Mouse (Mus musculus) C2C12 (cell line): ENCODE measurements around the gene Hist2h3c1. TPM values are rescaled to one million over a fixed set of nuclear protein-coding genes. Genes with fewer than 3 reads are reported as not detected.

Experiments
- H3K27me3 ChIP-seq: one replicate; pipeline ENCODE4 v1.6.1; 2011; ENCODE audit not compliant: control insufficient read depth, insufficient read depth, insufficient read length
- H3K36me3 ChIP-seq: one replicate; pipeline ENCODE4 v1.6.1; 2011; ENCODE audit not compliant: control insufficient read depth, insufficient read depth
- H3K4me3 ChIP-seq: one replicate; pipeline ENCODE4 v1.5.1; 2011; ENCODE audit warnings: mild to moderate bottlenecking, control low read depth; ENCODE audit not compliant: poor library complexity, insufficient read depth, severe bottlenecking
- H3K79me2 ChIP-seq: one replicate; pipeline ENCODE4 v1.6.1; 2011; ENCODE audit not compliant: control insufficient read depth, insufficient read depth
- H3K79me3 ChIP-seq: one replicate; pipeline ENCODE4 v1.6.1; 2011; ENCODE audit warnings: low read depth, control low read depth
- H3ac ChIP-seq: one replicate; pipeline ENCODE3; 2011; ENCODE audit warnings: low read depth; ENCODE audit not compliant: control insufficient read depth, insufficient read length
- CEBPB ChIP-seq: IDR thresholded peaks from one replicate; pipeline ENCODE4 v1.6.1; 2011; ENCODE audit warnings: low read depth, mild to moderate bottlenecking, control low read depth, moderate library complexity
- CTCF ChIP-seq: IDR thresholded peaks from one replicate; pipeline ENCODE4 v1.5.1; 2011; ENCODE audit not compliant: control insufficient read depth, insufficient read depth, insufficient read length
- FOSL1 ChIP-seq: IDR thresholded peaks from one replicate; pipeline ENCODE4 v1.8.0; 2011; ENCODE audit warnings: mild to moderate bottlenecking, low read length; ENCODE audit not compliant: poor library complexity, insufficient read depth, severe bottlenecking
- MAX ChIP-seq: IDR thresholded peaks from one replicate; pipeline ENCODE4 v1.6.1; 2011; ENCODE audit warnings: mild to moderate bottlenecking, control low read depth
- MYOD1 ChIP-seq: IDR thresholded peaks from one replicate; pipeline ENCODE4 v1.6.1; 2011; ENCODE audit warnings: low read depth; ENCODE audit not compliant: control insufficient read depth, insufficient read length
- MYOG ChIP-seq: IDR thresholded peaks from one replicate; pipeline ENCODE4 v1.6.1; 2011; ENCODE audit not compliant: control insufficient read depth, insufficient read length; ENCODE audit errors: extremely low read depth
- USF1 ChIP-seq: IDR thresholded peaks from one replicate; pipeline ENCODE4 v1.6.1; 2011; ENCODE audit warnings: low read depth, mild to moderate bottlenecking, control low read depth, moderate library complexity
- microRNA-seq: library from miRNA; unstranded; fragments of <30 nt; microRNA quantifications from one replicate; pipeline ENCODE4, GENCODE M21; 2019; ENCODE audit warnings: borderline microRNAs expressed
- polyA plus RNA-seq: library from polyadenylated mRNA; unstranded; fragments of >200 nt; fragmentation: generic; extraction: Trizol; gene quantifications from one replicate; pipeline ENCODE4 v1.2.1, GENCODE M21; 2012; ENCODE audit warnings: missing spikeins

Hist2h3c1 gene
- polyA plus RNA-seq, 1 experiment: 0.32 TPM

DNA sequence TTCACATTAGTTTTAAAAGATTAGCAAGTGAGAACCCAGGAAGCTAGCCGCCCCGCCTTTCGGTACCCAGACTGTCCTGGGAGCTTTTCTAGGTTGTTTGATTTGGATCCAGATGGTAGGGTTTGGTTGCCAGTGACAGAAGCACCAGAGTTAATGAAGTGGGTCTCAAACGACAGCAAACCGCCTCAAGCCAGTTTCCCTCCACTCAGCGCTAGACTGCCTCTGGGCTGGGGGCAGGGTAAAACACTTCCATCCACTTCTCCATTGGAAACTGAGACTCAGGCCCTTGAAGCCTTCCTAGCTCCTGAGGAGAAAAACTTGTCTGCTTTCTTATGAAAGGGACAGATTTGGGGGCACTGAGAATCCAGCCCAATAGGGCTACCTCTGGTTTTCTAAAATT, 46.2 kb downstream of the Hist2h3c1 start:
- TF ChIP-seq CEBPB (no peak), MYOD1 (no peak), MAX (no peak), USF1 (no peak), CTCF (no peak), MYOG (no peak), FOSL1 (no peak)
- Histone ChIP-seq H3ac (no peak overlapping the region), H3K79me2 (no peaks in the 10 kb centered on the region), H3K79me3 (no peaks in the 10 kb centered on the region), H3K4me3 (no peak overlapping the region), H3K36me3 (no peaks in the 10 kb centered on the region), H3K27me3 (peaks cover 8% of the 10 kb centered on the region)

DNA sequence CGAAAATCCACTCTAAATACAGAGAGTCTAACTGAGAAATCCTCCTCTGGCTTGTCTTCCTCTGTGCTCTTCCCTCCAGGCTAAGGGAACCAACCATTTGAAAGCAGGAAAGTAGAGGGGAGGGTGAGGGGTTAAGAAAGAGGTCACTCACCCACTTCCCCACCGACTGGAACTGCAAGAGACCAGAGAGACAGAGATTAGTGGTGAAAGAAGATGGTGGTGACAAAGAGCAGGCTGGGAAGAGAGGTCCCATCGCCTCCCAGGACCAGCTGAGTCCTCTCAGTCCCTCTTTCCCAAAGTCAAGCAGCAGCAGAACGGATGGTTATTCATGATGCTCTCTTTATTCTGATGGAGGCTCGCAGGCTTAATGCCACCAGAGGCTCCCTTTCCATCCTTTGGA, 46.9 kb downstream of the Hist2h3c1 start:
- Histone ChIP-seq H3K27me3 (peaks cover 8% of the 10 kb centered on the region), H3K79me2 (no peaks in the 10 kb centered on the region), H3K4me3 (no peak overlapping the region), H3ac (no peak overlapping the region), H3K36me3 (no peaks in the 10 kb centered on the region), H3K79me3 (no peaks in the 10 kb centered on the region)
- no peak for TF ChIP-seq CTCF

DNA sequence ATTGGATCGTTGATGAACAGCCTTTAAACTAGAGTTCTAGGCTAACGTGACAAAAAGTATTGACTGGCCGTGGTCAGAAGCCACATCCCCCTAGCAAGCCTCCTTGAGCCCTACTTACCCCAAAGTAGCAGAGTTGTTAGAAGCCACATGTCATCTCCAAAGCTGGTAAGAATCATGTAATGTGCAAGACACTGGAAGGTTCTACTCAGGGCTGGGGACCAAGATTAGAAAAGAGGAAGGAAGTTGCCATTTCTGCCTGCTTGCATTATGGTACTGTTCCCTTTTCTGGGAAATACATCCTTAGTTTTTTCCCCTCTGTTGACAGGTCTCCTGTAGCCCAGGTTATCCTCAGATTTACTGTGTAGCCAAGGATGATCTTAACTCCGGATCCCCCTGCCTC, 47.3 kb downstream of the Hist2h3c1 start, which contains the start of gene Fcgr1:
Fcgr1 (minus strand) TSS at position 183 of the 400 bp plus-strand sequence.
- Histone ChIP-seq H3K27me3 (peaks cover 8% of the 10 kb centered on the region), H3K36me3 (no peaks in the 10 kb centered on the region), H3K79me3 (no peaks in the 10 kb centered on the region), H3K4me3 (no peak within 1 kb of the TSS), H3K79me2 (no peaks in the 10 kb centered on the region), H3ac (no peak within 1 kb of the TSS)
- TF ChIP-seq MAX: no peak
- TF ChIP-seq USF1: no peak
- no peak for TF ChIP-seq MYOG
- no peak for TF ChIP-seq FOSL1
- TF ChIP-seq MYOD1: no peak
- TF ChIP-seq CEBPB: no peak
- no peak for TF ChIP-seq CTCF

Small RNA genes lying within 50 kb of the gene (microRNA-seq; reads per million reads assigned to microRNA genes)
- gene Gm44492 (0.20 reads per million), gene Gm47311 (not detected), gene Gm47313 (not detected)

Other genes with a start within 250 kb of the Hist2h3c1 start
- 15.6 TPM for gene Vps45, start 188.2 kb upstream of the Hist2h3c1 start, polyA plus RNA-seq
- 12.5 TPM for gene Otud7b, start 142.2 kb upstream of the Hist2h3c1 start, polyA plus RNA-seq
- gene Mtmr11, start 84.7 kb upstream of the Hist2h3c1 start, polyA plus RNA-seq: 5.1 TPM
- 136 TPM for gene Sf3b4, start 74.4 kb upstream of the Hist2h3c1 start, polyA plus RNA-seq
- gene Sv2a, start 65.5 kb upstream of the Hist2h3c1 start, polyA plus RNA-seq: 0.33 TPM
- gene Bola1, start 27.0 kb upstream of the Hist2h3c1 start, polyA plus RNA-seq: 76.1 TPM
- gene Hist2h2ab, start 26.8 kb upstream of the Hist2h3c1 start, polyA plus RNA-seq: 0.18 TPM
- gene Hist2h2ac, start 25.8 kb upstream of the Hist2h3c1 start, polyA plus RNA-seq: 1.9 TPM
- 0.98 TPM for gene Hist2h2be, start 25.6 kb upstream of the Hist2h3c1 start, polyA plus RNA-seq
- 5.1 TPM for gene Hist2h3c2, start 7.6 kb upstream of the Hist2h3c1 start, polyA plus RNA-seq
- gene Hist2h2aa2, start 6.4 kb upstream of the Hist2h3c1 start, polyA plus RNA-seq: 20.3 TPM
- gene Hist2h2aa1, start 1.2 kb upstream of the Hist2h3c1 start, polyA plus RNA-seq: not detected
- gene Hist2h4, start 16.6 kb downstream of the Hist2h3c1 start, polyA plus RNA-seq: 0.89 TPM
- 11.3 TPM for gene Hist2h3b, start 22.0 kb downstream of the Hist2h3c1 start, polyA plus RNA-seq
- gene Hist2h2bb, start 23.1 kb downstream of the Hist2h3c1 start, polyA plus RNA-seq: 3.3 TPM
- 0.02 TPM for gene Fcgr1, start 47.3 kb downstream of the Hist2h3c1 start, polyA plus RNA-seq
- not detected for gene BC107364, start 205.6 kb downstream of the Hist2h3c1 start, polyA plus RNA-seq